Mouse (Mus musculus) stomach, embryonic 14.5 days (tissue): ENCODE measurements at regions not wholly inside any gene's neighbourhood (a gene's known extent, or its start where the extent isn't known, plus 50 kb on each side); places are given as distances from the start of the nearest gene placed in this dataset.
A peak's percentile ranks its signal among the peaks of the same experiment; 100 is the strongest.

Experiments used
- ATAC-seq: fragments of 200-750 bp; cut with Nextera tagmentation; 2 replicates; pipeline ENCODE4 v1.8.0; 2017; ENCODE audit warnings: low read depth, moderate TSS enrichment; ENCODE audit not compliant: insufficient number of reproducible peaks, insufficient read depth, low FRiP score
- H3K27ac ChIP-seq: fragments of 300-500 bp; sonication (generic); 2 replicates; pipeline ENCODE4 v1.5.1; 2014; ENCODE audit warnings: mild to moderate bottlenecking, low read length, moderate library complexity, mixed read lengths
- H3K27me3 ChIP-seq: fragments of 300-500 bp; sonication (generic); 2 replicates; pipeline ENCODE4 v1.6.1; 2014; ENCODE audit warnings: low read length, control low read depth, mixed read lengths; ENCODE audit not compliant: control insufficient read depth, insufficient read depth
- H3K36me3 ChIP-seq: fragments of 300-500 bp; sonication (generic); 2 replicates; pipeline ENCODE4 v1.6.1; 2014; ENCODE audit warnings: mild to moderate bottlenecking, control low read depth, low read length, moderate library complexity, mixed read lengths; ENCODE audit not compliant: control insufficient read depth, insufficient read depth
- H3K4me1 ChIP-seq: fragments of 300-500 bp; sonication (generic); 2 replicates; pipeline ENCODE4 v1.6.1; 2014; ENCODE audit warnings: low read length, control low read depth, mixed read lengths; ENCODE audit not compliant: control insufficient read depth, insufficient read depth
- H3K4me2 ChIP-seq: fragments of 300-500 bp; sonication (generic); replicated peaks from 2 replicates; pipeline ENCODE4 v1.6.1; 2014; ENCODE audit warnings: low read depth, low read length, control low read depth
- H3K4me3 ChIP-seq: fragments of 300-500 bp; sonication (generic); 2 replicates; pipeline ENCODE4 v1.5.1; 2014; ENCODE audit warnings: low read depth, low read length, control low read depth
- H3K9ac ChIP-seq: fragments of 300-500 bp; sonication (generic); replicated peaks from 2 replicates; pipeline ENCODE4 v1.6.1; 2014; ENCODE audit warnings: low read depth, mild to moderate bottlenecking, control low read depth, low read length, moderate library complexity, mixed read lengths
- H3K9me3 ChIP-seq: fragments of 300-500 bp; sonication (generic); 2 replicates; pipeline ENCODE4 v1.6.1; 2016; ENCODE audit warnings: low read depth, low read length, control low read depth; ENCODE audit not compliant: control insufficient read depth
- WGBS: fragments of 180-500 bp; shearing (Covaris S2); extraction: QIAGEN DNeasy Blood & Tissue Kit; methylation state at CpG from one replicate; pipeline ENCODE4 v1.1.7; 2014; 5-methylcytosine and 5-hydroxymethylcytosine counted together

DNA sequence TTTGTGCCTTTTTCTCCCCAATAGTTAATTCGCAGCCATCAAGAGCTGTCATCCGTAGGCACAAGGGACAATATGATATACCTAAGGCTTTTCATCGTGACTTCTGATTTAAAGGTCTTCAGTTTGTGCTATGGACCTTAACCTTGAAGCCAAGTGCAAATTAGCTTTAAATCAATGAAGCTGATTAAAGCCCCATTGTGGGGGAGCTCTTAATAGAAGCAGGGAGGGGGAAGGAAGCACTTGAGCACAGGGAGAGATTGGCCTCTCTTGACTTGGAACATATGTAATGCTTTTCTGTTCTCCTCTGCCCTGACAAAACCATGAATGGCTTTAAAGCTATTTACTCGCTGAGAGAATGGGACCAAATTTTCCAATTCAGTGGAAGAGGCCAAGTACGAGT, 154.1 kb upstream of the Id4 start:
- Histone ChIP-seq H3K9ac (no peak overlapping the region), H3K4me2 (no peak overlapping the region), H3K27me3 (no peaks in the 10 kb centered on the region), H3K4me3 (no peak overlapping the region), H3K36me3 (no peaks in the 10 kb centered on the region), H3K4me1 (no peaks in the 10 kb centered on the region), H3K27ac (no peak overlapping the region), H3K9me3 (no peaks in the 10 kb centered on the region)
- 75% methylated on average over 5 of the region's 5 CpGs for WGBS
- no peak for ATAC-seq

DNA sequence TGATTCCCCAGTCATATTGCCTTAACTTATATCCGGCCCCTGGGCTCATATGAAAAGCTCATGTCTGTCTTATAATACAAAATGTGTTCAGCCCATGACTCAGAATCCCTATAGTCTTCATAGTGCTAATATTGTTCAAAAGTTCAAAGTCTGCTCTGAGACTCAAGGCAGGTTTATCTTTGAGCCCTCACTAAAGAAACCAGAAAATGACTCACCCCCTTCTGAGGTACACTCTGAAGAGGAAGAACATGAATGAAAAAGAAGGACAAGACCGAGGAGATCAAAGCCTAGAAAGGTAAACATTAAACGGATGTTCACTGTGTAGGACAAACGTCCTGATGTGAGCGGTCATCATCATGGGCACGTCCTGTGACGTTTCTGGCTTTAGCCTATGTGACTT, 145.1 kb upstream of the Id4 start:
- WGBS, result 66% methylated on average over 7 of the region's 7 CpGs
- Histone ChIP-seq H3K36me3 (no peaks in the 10 kb centered on the region), H3K9ac (no peak overlapping the region), H3K27me3 (no peaks in the 10 kb centered on the region), H3K9me3 (no peaks in the 10 kb centered on the region), H3K4me1 (no peaks in the 10 kb centered on the region), H3K4me2 (no peak overlapping the region), H3K4me3 (no peak overlapping the region), H3K27ac (no peak overlapping the region)
- ATAC-seq, result no peak

DNA sequence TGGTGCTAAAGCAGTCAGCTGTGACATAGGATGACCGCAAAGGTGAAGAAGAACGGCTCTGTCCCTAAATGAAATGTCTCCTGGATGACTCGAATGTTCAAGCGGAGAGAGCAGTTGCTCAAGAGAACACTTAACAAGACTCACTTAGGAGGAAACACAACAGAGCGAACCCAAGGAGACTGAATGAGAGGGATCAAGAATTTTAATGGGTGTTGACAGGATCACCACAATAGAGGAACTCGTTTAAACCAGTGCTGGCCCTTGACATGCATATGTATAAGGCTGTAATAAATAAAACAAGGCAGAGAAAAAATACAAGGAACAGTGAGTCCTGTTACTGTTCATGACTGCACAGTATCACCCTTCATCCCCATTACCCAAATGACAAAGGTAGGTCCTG, 134.4 kb upstream of the Id4 start:
- Histone ChIP-seq H3K9me3 (no peaks in the 10 kb centered on the region), H3K27me3 (no peaks in the 10 kb centered on the region), H3K4me3 (no peak overlapping the region), H3K4me1 (peaks cover 3% of the 10 kb centered on the region; the same call in 1 of the 2 replicates), H3K36me3 (no peaks in the 10 kb centered on the region), H3K9ac (no peak overlapping the region), H3K27ac (no peak overlapping the region), H3K4me2 (no peak overlapping the region)
- 79% methylated on average over 6 of the region's 6 CpGs for WGBS
- no peak for ATAC-seq

DNA sequence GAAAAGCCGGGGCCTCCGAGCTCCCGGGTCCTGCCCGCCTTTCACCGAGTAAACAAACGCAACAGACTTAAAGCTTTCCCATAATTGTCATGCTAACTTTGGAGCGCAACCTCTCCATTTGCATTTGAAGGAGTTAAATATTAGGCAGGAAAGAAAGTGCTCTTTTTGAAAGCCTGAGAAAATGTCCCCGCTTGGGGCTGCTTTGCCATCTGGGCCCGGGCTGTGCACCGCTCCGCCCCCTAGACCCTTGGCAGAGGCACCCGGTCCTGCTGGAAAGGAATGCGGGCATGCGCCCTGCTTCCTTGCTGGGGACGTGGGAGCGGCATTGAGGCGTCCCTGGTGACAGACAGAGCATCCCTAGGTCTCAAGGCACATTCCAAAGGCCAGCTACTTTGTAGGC, 130.3 kb upstream of the Id4 start:
- WGBS, result 2% methylated on average over 17 of the region's 17 CpGs
- H3K27ac ChIP-seq, result no peak overlapping the region

DNA sequence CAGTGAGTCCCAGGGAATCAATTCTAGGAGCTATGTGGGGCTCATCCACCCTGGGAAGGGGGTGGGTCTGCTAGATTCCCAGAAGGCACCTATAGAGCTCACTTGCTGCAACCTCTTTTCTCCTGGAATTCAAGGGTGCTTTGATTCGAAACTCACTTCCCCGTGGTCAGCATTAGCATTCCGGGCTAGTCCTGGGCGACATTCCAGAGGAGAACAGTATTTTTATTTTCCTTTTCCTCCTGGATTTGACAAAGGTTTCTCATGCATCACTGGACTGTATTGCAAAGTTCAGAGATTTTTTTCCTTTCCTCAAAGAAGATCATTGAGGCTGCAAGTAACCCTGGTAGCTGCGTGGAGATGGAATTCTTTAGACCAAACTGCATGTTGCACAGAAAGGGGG, 129.3 kb upstream of the Id4 start:
- Histone ChIP-seq H3K4me3 (no peak overlapping the region), H3K4me2 (no peak overlapping the region), H3K27me3 (no peaks in the 10 kb centered on the region), H3K27ac (no peak overlapping the region), H3K36me3 (no peaks in the 10 kb centered on the region), H3K4me1 (peaks cover 3% of the 10 kb centered on the region; the same call in 1 of the 2 replicates), H3K9ac (no peak overlapping the region), H3K9me3 (no peaks in the 10 kb centered on the region)
- 41% methylated on average over 5 of the region's 5 CpGs for whole genome bisulfite sequencing
- no peak for ATAC-seq

More for the DNA sequence above, 130.3 kb upstream of the Id4 start:
- H3K9me3 ChIP-seq, result no peaks in the 10 kb centered on the region
- H3K36me3 ChIP-seq, result no peaks in the 10 kb centered on the region
- no peak overlapping the region for H3K9ac ChIP-seq
- H3K4me2 ChIP-seq, result peak overlapping the region; percentile 35
- H3K4me3 ChIP-seq, result peak overlapping the region; percentile 11; the same call in 1 of the 2 replicates
- H3K4me1 ChIP-seq, result peaks cover 3% of the 10 kb centered on the region; the same call in 1 of the 2 replicates
- peak; percentile 65; the same call in 1 of the 2 replicates for ATAC-seq
- no peaks in the 10 kb centered on the region for H3K27me3 ChIP-seq

DNA sequence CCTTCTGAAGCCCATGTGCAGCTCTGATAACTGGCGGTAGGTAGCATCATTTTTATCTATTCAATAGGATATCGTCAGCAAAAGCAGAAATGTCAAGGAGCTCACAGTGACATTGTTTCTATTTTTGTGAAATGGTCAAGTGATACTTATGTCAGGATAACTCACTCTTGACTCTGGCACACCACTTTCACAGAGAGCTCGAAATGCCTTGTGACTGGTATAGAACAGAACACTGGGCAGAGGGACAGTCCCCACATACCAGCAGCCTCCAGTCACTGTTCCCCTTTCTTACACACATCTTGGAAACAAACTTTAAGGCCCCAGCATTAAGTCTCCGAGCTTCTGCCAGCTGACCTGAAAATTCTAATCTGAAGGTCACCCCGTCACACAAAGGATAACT, 115.1 kb upstream of the Id4 start:
- H3K4me1 ChIP-seq, result no peaks in the 10 kb centered on the region
- 86% methylated on average over 5 of the region's 5 CpGs for WGBS

DNA sequence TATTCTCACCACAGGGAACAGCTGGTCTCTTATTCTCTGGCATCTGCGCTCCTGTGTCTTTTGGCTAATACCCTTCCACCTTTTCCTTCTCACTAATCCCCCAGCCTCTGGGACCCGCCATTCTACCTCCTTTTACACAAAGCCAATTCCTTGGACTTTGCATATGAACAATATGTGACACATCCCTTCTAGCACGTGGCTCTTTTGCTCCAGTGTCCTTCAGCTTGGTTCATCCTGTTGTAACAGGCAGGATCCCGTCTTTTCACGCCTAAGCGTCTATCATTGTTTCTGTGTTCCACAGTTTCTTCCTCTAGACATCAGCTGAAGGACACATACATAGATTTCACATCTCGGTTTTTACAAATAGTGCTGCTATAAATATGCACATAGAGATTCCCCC, 114.0 kb upstream of the Id4 start:
- no peaks in the 10 kb centered on the region for H3K36me3 ChIP-seq
- H3K9me3 ChIP-seq, result no peaks in the 10 kb centered on the region
- 85% methylated on average over 7 of the region's 7 CpGs for WGBS
- H3K4me2 ChIP-seq, result no peak overlapping the region
- H3K4me1 ChIP-seq, result no peaks in the 10 kb centered on the region
- no peak for ATAC-seq
- no peaks in the 10 kb centered on the region for H3K27me3 ChIP-seq
- H3K9ac ChIP-seq, result no peak overlapping the region
- H3K4me3 ChIP-seq, result no peak overlapping the region
- H3K27ac ChIP-seq, result no peak overlapping the region

More for the DNA sequence above, 115.1 kb upstream of the Id4 start:
- no peaks in the 10 kb centered on the region for H3K27me3 ChIP-seq
- H3K9me3 ChIP-seq, result no peaks in the 10 kb centered on the region
- H3K36me3 ChIP-seq, result no peaks in the 10 kb centered on the region
- ATAC-seq, result no peak
- H3K4me3 ChIP-seq, result no peak overlapping the region
- no peak overlapping the region for H3K9ac ChIP-seq
- H3K27ac ChIP-seq, result no peak overlapping the region
- H3K4me2 ChIP-seq, result no peak overlapping the region

DNA sequence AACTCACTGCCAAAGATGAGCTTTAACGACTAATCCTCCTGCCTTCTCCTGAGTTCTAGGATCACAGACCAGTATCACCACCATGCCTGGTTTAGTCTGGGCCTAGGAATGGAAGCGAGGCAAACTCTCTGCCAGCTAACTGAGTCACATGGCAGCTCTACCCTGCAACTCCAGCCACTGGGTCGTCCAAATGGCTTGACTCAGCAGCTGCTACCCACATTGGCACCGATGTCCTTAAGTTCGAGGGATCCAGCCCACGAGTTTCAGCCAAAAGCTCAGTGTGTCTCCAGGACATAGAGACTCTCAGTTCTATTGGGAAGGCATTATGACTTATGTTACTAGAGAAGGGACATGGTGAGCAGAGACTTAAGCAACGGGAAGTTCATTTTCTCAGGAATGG, 107.8 kb upstream of the Id4 start:
- no peaks in the 10 kb centered on the region for H3K9me3 ChIP-seq
- H3K36me3 ChIP-seq, result no peaks in the 10 kb centered on the region
- no peak overlapping the region for H3K4me2 ChIP-seq
- whole genome bisulfite sequencing, result 82% methylated on average over 7 of the region's 7 CpGs
- no peak overlapping the region for H3K27ac ChIP-seq
- no peaks in the 10 kb centered on the region for H3K27me3 ChIP-seq
- no peaks in the 10 kb centered on the region for H3K4me1 ChIP-seq
- ATAC-seq, result no peak
- H3K9ac ChIP-seq, result no peak overlapping the region
- no peak overlapping the region for H3K4me3 ChIP-seq

DNA sequence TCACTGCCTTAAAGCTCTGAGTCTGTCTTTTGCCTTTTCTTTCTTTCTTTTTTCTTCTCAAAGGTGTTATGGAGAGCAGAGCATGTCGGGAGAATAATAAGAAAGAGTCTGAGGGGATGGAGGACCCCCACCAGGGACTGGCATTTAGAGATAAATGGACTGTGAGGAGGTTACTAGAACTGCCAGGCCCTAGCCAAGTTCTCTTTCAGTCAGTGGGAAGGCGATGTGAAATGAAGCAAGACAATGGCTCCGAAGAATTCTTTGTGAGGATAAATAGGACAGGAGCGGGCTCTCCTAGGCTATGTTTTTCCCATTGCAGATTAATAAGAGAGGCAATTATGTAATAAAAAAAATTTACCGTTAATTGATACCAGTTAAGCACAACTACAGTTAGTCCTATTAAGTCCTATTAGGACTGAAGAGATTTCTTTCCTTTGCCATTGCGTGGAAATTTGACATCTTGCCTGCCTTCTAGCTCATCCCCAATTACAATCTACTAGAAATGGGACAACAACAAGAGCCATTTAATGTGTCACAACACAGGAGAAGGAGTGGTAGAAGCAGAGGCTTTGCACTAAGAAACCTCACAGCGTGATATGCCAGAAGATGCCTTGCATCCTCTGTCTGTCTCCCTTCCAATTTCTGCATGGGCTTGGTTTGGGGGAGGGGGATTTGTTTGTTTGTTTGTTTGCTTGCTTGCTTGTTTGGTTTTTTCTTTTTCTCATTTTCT, 107.2 kb upstream of the Id4 start:
- Histone ChIP-seq H3K9me3 (no peaks in the 10 kb centered on the region), H3K4me3 (no peak overlapping the region), H3K9ac (no peak overlapping the region), H3K4me1 (no peaks in the 10 kb centered on the region), H3K4me2 (no peak overlapping the region), H3K27ac (no peak overlapping the region), H3K27me3 (no peaks in the 10 kb centered on the region), H3K36me3 (no peaks in the 10 kb centered on the region)
- ATAC-seq, result no peak
- WGBS, result 80% methylated on average over 7 of the region's 7 CpGs
